Mouse (Mus musculus): ENCODE measurements around the gene Sub1.

DNA sequence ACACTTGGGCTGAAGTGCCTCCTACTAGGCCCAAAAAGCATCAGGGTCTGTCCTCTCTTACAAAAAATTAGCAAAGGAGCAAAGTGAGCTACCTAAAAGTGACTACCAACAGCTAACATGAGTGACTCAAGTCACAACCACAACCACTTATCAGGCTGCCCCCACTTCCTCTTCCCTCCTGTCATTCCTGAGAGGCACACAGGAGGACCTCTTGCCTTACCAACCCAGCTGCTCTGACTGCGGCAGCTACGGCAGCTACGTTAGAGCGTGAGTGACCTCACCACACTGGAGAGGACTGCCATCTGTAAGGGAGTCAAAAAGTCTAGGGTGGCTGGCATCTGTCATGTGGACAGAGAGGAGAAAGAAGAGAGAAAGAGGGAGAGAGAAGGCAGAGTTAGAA lies 37.5 kb upstream of the Sub1 start:
- no peak for TF ChIP-seq EP300 (IDR thresholded peaks at IDR 0.05)
- TF ChIP-seq CTCF (IDR thresholded peaks at IDR 0.05) = no peak
